Mouse (Mus musculus) gastrocnemius, adult 2 months (tissue): ENCODE data around the gene Ndufaf2. TPM values are rescaled to one million over a fixed set of nuclear protein-coding genes. Genes with fewer than 3 reads are reported as not detected.

Experiments used
- DNase-seq: peaks from one replicate; pipeline ENCODE4 v3.0.0; 2022
- H3K27ac ChIP-seq: fragments of 200-600 bp; 2 replicates; pipeline ENCODE4 v1.8.1; 2022; ENCODE audit warnings: mild to moderate bottlenecking
- H3K4me3 ChIP-seq: fragments of 200-600 bp; 2 replicates; pipeline ENCODE4 v1.8.1; 2022; ENCODE audit warnings: mild to moderate bottlenecking, moderate library complexity
- CTCF ChIP-seq: fragments of 200-600 bp; IDR thresholded peaks from 2 replicates; pipeline ENCODE4 v1.8.1; 2022; ENCODE audit warnings: antibody characterized with exemption, mild to moderate bottlenecking, moderate library complexity
- intact Hi-C: fragments of 180-260 bp; cut with DNase I; formaldehyde crosslinking; loops from one replicate; pipeline ENCODE4 v1.15.1; 2025
- long read RNA-seq, 2 experiments: library from polyadenylated mRNA; stranded (forward); transcript quantifications; one replicate each; pipeline ENCODE4 v2.0.0; 2021
- total RNA-seq, 2 experiments: library from RNA; stranded (reverse); gene quantifications; 2 replicates each; pipeline ENCODE4 v1.2.3; 2021

Ndufaf2 gene
- total RNA-seq: 10 to 100 TPM; 13.4 to 20.2 TPM
- long read RNA-seq, experiment 1, transcript Ndufaf2-201 (4 exons, 678 nt): major isoform, 5 of 8 reads
- long read RNA-seq, experiment 1, partial matches to known transcripts: 1 of 8 reads
- long read RNA-seq, experiment 1, other reads (novel, unspliced or antisense): 2 of 8 reads
- long read RNA-seq, experiment 2, transcript Ndufaf2-201 (4 exons, 678 nt): major isoform, 6 of 7 reads
- long read RNA-seq, experiment 2, partial matches to known transcripts: 0 of 7 reads
- long read RNA-seq, experiment 2, other reads (novel, unspliced or antisense): 1 of 7 reads

GRCm38 (mm10) chr13:108158465-108159240 lies at the start of gene Ndufaf2, which contains the start of gene Ercc8:
Ndufaf2 (minus strand) TSS chr13:108158623.
Ercc8 (plus strand) TSS chr13:108158731.
- intact Hi-C loops: loop anchor here (5.0 to 10.0 kb wide), 3 partner anchors 264 to 1134 kb away; partner anchors contain the start of gene Kif2a
- peak within 1 kb of the TSS; percentile 84 for H3K27ac ChIP-seq
- no peak for TF ChIP-seq CTCF
- peak within 1 kb of the TSS; percentile 76 for H3K4me3 ChIP-seq
- peak; percentile 97 for DNase-seq

- intact Hi-C loops: no loop called here
Observed at GRCm38 (mm10) chr13:108208090-108208489, 49.7 kb upstream of the Ndufaf2 start.

DNA sequence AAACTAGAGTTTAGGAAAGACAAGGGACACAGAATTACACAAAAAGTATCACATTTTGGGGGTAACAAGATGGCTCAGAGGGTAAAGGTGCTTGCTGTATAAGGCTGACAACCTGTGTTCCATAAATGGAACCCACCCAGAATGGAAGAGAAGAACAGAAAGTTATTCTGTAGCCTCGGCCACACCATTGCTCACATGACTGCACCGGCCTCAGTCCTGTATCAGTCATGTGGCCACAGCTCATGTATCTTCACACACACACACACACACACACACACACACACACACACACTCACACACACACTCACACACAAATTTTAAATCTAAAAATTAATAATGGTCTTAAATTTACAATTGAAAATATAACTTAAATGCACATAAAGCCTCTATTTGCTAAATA lies 49.0 kb upstream of the Ndufaf2 start:
- TF ChIP-seq CTCF: no peak
- DNase-seq: no peak
- Histone ChIP-seq H3K4me3 (no peak overlapping the region), H3K27ac (no peak overlapping the region)
- intact Hi-C loops: no loop called here

More at GRCm38 (mm10) chr13:108208090-108208489, 49.7 kb upstream of the Ndufaf2 start:
- no peak for DNase-seq
- no peak for TF ChIP-seq CTCF
- Histone ChIP-seq H3K27ac (no peak overlapping the region), H3K4me3 (no peak overlapping the region)

DNA sequence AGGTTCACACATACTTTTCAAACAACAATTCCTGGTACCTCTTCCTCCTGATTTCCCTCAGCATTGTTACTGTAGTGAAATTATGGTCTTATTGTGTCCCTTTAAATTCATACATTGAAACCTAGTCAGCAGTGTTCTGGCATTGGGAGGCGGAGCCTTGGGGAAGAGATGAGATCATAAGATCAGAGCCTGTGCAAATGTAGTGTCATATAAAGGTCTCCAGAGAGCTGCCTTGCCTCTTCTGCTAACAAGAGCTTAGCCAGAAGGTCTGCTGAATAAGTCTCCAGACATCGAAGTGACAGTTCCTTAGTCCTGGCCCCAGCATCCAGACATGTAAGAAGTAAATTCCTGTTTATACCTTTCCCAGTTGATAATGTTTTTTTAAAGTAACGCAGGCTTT lies 46.4 kb upstream of the Ndufaf2 start:
- intact Hi-C loops: no loop called here

DNA sequence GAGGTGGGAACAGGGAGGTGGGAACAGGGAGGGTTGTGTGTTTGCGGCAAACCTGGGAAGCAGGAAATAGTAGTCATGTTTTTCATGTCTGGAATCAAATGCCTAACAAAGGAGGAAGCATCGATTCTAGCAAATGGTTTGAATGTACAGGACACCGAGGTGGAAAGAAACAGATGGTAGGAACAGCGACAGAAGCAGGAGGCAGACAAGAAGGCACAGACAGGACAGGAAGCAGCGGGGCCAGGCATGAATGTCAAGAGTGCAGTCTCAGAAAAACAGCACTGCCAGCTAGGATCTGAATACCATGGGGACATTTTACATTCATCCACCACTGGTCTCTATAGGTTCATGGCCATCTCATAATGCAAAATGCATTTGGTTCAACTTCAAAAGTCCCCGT lies 37.1 kb upstream of the Ndufaf2 start:
- intact Hi-C loops: no loop called here
- TF ChIP-seq CTCF: no peak
- H3K4me3 ChIP-seq: no peak overlapping the region
- DNase-seq: no peak
- no peak overlapping the region for H3K27ac ChIP-seq

More for the DNA sequence above, 46.4 kb upstream of the Ndufaf2 start:
- no peak for TF ChIP-seq CTCF
- H3K4me3 ChIP-seq: no peak overlapping the region
- DNase-seq: no peak
- no peak overlapping the region for H3K27ac ChIP-seq

GRCm38 (mm10) chr13:108191074-108191720 lies 32.8 kb upstream of the Ndufaf2 start:
- H3K27ac ChIP-seq: no peak overlapping the region
- DNase-seq: peak; percentile 45
- peak; percentile 68 for TF ChIP-seq CTCF
- H3K4me3 ChIP-seq: no peak overlapping the region
- intact Hi-C loops: loop anchor here (5.0 kb wide), 1 partner anchor 136 kb away; no protein-coding TSS in a partner anchor

DNA sequence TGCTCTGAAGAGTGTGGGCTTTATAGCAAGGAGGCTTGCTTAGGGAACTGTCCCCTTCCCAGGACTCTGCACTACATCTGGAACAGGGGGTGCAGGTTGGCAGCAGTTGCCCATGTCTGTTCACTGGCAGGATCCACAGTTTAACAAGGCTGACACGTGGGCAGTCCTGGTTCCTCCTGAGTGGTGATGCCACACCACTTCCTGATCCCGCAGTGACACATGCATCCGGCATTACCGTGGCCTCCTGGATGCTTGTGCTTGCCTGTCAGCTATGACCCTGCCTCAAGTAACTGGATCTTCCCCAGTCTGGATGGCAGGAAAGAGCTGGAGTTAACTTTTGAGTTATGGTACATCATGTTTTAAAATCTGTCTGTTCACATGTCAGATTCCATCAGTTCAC lies 29.6 kb upstream of the Ndufaf2 start:
- TF ChIP-seq CTCF: no peak
- no peak for DNase-seq
- intact Hi-C loops: no loop called here
- H3K27ac ChIP-seq: no peak overlapping the region
- no peak overlapping the region for H3K4me3 ChIP-seq

GRCm38 (mm10) chr13:108185530-108185929 lies 27.1 kb upstream of the Ndufaf2 start:
- no peak for TF ChIP-seq CTCF
- intact Hi-C loops: no loop called here
- no peak overlapping the region for H3K27ac ChIP-seq
- DNase-seq: no peak
- no peak overlapping the region for H3K4me3 ChIP-seq

DNA sequence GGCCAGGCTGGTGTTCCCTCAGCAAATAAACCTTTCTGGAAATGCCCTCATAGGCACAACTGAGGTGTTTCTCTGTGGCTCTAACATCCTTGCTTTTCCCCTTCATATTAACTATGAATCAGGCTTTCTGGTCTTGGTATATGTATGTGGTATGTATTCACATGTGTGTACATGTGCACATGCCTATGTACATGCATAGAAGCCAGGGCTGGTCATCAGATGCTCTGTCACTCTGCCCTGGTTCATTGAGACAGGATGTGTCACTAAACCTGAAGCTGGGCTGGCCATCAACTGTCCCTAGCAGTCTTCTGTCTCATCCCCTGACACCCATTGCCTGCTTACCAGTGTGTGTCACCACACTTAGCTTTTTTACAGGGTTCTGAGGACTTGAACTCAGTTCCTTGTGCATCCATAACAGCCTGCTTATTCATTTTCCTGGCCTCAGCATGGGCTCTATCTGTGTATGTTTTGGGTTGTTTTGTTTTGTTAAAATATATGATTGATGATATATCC lies 26.4 kb upstream of the Ndufaf2 start:
- intact Hi-C loops: no loop called here
- DNase-seq: no peak
- TF ChIP-seq CTCF: no peak
- no peak overlapping the region for H3K27ac ChIP-seq
- no peak overlapping the region for H3K4me3 ChIP-seq

DNA sequence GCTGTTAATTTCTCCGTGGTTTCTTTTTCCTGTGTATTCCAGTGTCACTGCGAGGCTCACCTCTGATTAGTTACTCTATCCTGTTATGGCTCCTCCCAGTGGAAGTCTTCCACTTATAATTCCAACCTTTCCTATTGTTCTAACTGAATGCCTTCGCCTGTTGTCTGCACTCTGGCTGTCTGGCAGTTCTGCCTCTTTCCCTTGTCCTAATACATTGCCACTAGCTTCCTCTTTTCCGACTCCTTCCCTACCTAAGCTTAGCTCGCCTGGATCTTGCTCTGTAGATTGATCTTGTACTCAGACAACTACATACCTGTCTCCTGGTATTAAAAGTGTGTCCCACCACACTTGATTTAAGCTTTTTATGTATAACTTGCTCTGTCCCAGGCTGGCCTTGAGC lies 22.4 kb upstream of the Ndufaf2 start:
- Histone ChIP-seq H3K27ac (no peak overlapping the region), H3K4me3 (no peak overlapping the region)
- DNase-seq: no peak
- TF ChIP-seq CTCF: no peak
- intact Hi-C loops: no loop called here

DNA sequence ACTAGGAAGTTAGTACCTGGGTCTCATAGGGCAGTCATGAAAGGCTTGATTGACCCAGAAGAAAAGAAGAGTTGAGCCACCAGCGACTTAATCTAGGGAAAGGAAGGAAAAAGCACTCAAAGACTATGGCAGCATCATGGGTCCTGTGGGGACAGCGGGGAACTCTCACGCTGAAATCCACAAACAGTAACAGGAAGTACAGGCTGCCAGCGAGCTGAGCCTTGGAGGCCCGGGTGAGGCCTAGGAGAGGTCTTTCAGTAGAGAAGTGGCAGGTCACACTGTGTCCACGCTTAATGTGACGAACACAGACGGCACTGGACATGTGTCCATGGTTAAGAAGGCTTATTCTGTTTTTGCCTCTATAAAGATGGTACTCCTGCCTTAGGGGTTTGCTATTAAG lies 21.2 kb upstream of the Ndufaf2 start:
- Histone ChIP-seq H3K27ac (no peak overlapping the region), H3K4me3 (no peak overlapping the region)
- intact Hi-C loops: no loop called here
- DNase-seq: no peak
- TF ChIP-seq CTCF: no peak

GRCm38 (mm10) chr13:108170511-108170910 lies 12.1 kb upstream of the Ndufaf2 start:
- intact Hi-C loops: no loop called here

GRCm38 (mm10) chr13:108170002-108170401 lies 11.6 kb upstream of the Ndufaf2 start:
- no peak for DNase-seq
- Histone ChIP-seq H3K27ac (no peak overlapping the region), H3K4me3 (no peak overlapping the region)
- TF ChIP-seq CTCF: no peak
- intact Hi-C loops: no loop called here

More at GRCm38 (mm10) chr13:108170511-108170910, 12.1 kb upstream of the Ndufaf2 start:
- Histone ChIP-seq H3K4me3 (no peak overlapping the region), H3K27ac (no peak overlapping the region)
- no peak for TF ChIP-seq CTCF
- DNase-seq: no peak
